Mouse (Mus musculus) spleen, adult 2 months (tissue): Measurements from ENCODE around the gene Rabgap1.

ENCODE experiments used
- CTCF ChIP-seq: fragments of 200-500 bp; IDR thresholded peaks from 2 replicates; pipeline ENCODE4 v1.5.1; 2011; ENCODE audit warnings: mild to moderate bottlenecking, inconsistent platforms; ENCODE audit not compliant: insufficient read depth, insufficient read length, insufficient replicate concordance; ENCODE audit errors: extremely low read depth
- POLR2A ChIP-seq: fragments of 200-500 bp; IDR thresholded peaks from 2 replicates; pipeline ENCODE4 v1.6.1; 2011; ENCODE audit warnings: low read depth, low read length, inconsistent platforms

GRCm38 (mm10) chr2:37566035-37566434, 123.0 kb downstream of the Rabgap1 start:
- TF ChIP-seq POLR2A (no peak), CTCF (no peak)
